17 mouse cellular contexts compared by ENCODE assay signal in genomic region chr6:67922537-67922936, GRCm38 (mm10).
"Had no signal": no experiment of that assay in that cellular context is flagged by ENCODE, and none has a peak within 500 bp of the region (broad histone marks: within the 10 kb centered on the region; RNA-seq: fewer than 3 reads in every experiment).

No protein-coding gene starts in this region.

- ATAC-seq: hindbrain, postnatal 0 days; intestine, embryonic 16.5 days; liver, embryonic 12.5 days had no signal

- DNase-seq: gastrocnemius, postnatal 14 days; gastrocnemius, postnatal 36 days; heart, adult 11 months; heart, adult 2 months; heart, postnatal 14 days; heart, postnatal 36 days; kidney, adult 11 months; kidney, adult 2 months; kidney, adult 9 months; kidney, postnatal 14 days; kidney, postnatal 36 days; layer of hippocampus, adult 9-11 months; layer of hippocampus, postnatal 36 days; left cerebral cortex, postnatal 4 days had no signal
